Mouse (Mus musculus) ES-Bruce4 (cell line): Measurements from ENCODE around the gene Atxn2.

Experiments used
- CTCF ChIP-seq: IDR thresholded peaks from one replicate; pipeline ENCODE4 v1.8.1; 2011; ENCODE audit warnings: low read depth, low read length
- POLR2A ChIP-seq: IDR thresholded peaks from one replicate; pipeline ENCODE4 v1.8.1; 2011; ENCODE audit warnings: low read length; ENCODE audit not compliant: insufficient read depth

DNA sequence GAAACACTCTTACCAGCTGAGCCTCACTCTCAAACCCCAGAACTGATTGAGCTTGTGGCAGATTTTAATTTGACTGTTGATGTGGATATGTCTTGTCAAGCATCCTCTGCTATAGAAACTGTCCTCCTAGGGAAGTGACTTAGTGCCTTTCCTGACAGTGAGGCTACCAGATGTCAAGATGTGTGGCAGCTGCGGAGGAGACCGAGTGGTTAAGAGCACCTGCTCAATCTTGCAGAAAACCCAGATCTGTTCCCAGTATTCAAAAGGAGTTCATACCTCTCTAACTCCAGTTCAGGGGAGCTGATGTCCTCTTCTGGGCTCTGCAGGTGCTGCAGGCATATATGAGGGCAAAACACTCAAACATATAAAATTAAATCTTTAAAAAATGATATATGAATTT lies 53.9 kb downstream of the Atxn2 start:
- TF ChIP-seq POLR2A, result no peak
- no peak for TF ChIP-seq CTCF
